Mouse (Mus musculus) embryonic facial prominence, embryonic 11.5 days (tissue): ENCODE data around the gene Ipo8. TPM values are rescaled to one million over a fixed set of nuclear protein-coding genes. Genes with fewer than 3 reads are reported as not detected.

ENCODE experiments used
- ATAC-seq: fragments of 200-750 bp; cut with Nextera tagmentation; replicated peaks from 2 replicates; pipeline ENCODE4 v1.8.0; 2017; ENCODE audit warnings: low read depth; ENCODE audit not compliant: insufficient number of reproducible peaks, low FRiP score, low TSS enrichment
- DNase-seq: peaks from one replicate; pipeline ENCODE4 v3.0.0-alpha.2; 2015; ENCODE audit warnings: low spot score
- H3K27ac ChIP-seq: fragments of 300-500 bp; sonication (generic); replicated peaks from 2 replicates; pipeline ENCODE4 v1.5.1; 2014; ENCODE audit warnings: mild to moderate bottlenecking, low read depth, low read length, control low read depth
- H3K27me3 ChIP-seq: fragments of 300-500 bp; sonication (generic); 2 replicates; pipeline ENCODE4 v1.6.1; 2014; ENCODE audit warnings: mild to moderate bottlenecking, low read length, moderate library complexity, mixed read lengths; ENCODE audit not compliant: control insufficient read depth, insufficient read depth
- H3K36me3 ChIP-seq: fragments of 300-500 bp; sonication (generic); replicated peaks from 2 replicates; pipeline ENCODE4 v1.6.1; 2014; ENCODE audit warnings: low read depth, mild to moderate bottlenecking, low read length, moderate library complexity, mixed read lengths; ENCODE audit not compliant: control insufficient read depth, insufficient read depth
- H3K4me1 ChIP-seq: fragments of 300-500 bp; sonication (generic); 2 replicates; pipeline ENCODE4 v1.6.1; 2014; ENCODE audit warnings: low read length, mixed read lengths; ENCODE audit not compliant: control insufficient read depth, insufficient read depth
- H3K4me2 ChIP-seq: fragments of 300-500 bp; sonication (generic); 2 replicates; pipeline ENCODE4 v1.6.1; 2014; ENCODE audit warnings: low read depth, mild to moderate bottlenecking, control low read depth, low read length, moderate library complexity
- H3K4me3 ChIP-seq: fragments of 300-500 bp; sonication (generic); 2 replicates; pipeline ENCODE4 v1.5.1; 2014; ENCODE audit warnings: low read depth, low read length, control low read depth
- H3K9ac ChIP-seq: fragments of 300-500 bp; sonication (generic); replicated peaks from 2 replicates; pipeline ENCODE4 v1.6.1; 2014; ENCODE audit warnings: mild to moderate bottlenecking, control low read depth, low read length
- H3K9me3 ChIP-seq: fragments of 300-500 bp; sonication (generic); replicated peaks from 2 replicates; pipeline ENCODE4 v1.6.1; 2016; ENCODE audit warnings: mild to moderate bottlenecking, low read length, inconsistent platforms, mixed read lengths; ENCODE audit not compliant: control insufficient read depth
- WGBS: fragments of 180-500 bp; shearing (Covaris S2); extraction: QIAGEN DNeasy Blood & Tissue Kit; methylation state at CpG from one replicate; pipeline ENCODE4 v1.1.7; 2014; 5-methylcytosine and 5-hydroxymethylcytosine counted together
- polyA plus RNA-seq: library from polyadenylated mRNA; unstranded; fragments of >200 nt; fragmentation: Nextera tagmentation; extraction: Ambion mirVana; gene quantifications from 2 replicates; pipeline ENCODE4 v1.2.1, GENCODE M21; 2014

Ipo8 gene
- polyA plus RNA-seq, 1 experiment from 2014 or later: 24.5 TPM

GRCm38 (mm10) chr6:148818624-148819343 is 12.5 kb downstream of the Ipo8 start:
- Histone ChIP-seq H3K4me1 (no peaks in the 10 kb centered on the region), H3K36me3 (no peaks in the 10 kb centered on the region), H3K9me3 (no peaks in the 10 kb centered on the region), H3K4me2 (no peak overlapping the region), H3K4me3 (no peak overlapping the region), H3K27ac (no peak overlapping the region), H3K27me3 (no peaks in the 10 kb centered on the region), H3K9ac (no peak overlapping the region)
- no peak for DNase-seq
- WGBS: 84% methylated on average over 4 of the region's 4 CpGs
- no peak for ATAC-seq

GRCm38 (mm10) chr6:148816751-148817150 is 14.5 kb downstream of the Ipo8 start:
- no peaks in the 10 kb centered on the region for H3K36me3 ChIP-seq
- no peaks in the 10 kb centered on the region for H3K9me3 ChIP-seq
- no peaks in the 10 kb centered on the region for H3K27me3 ChIP-seq

DNA sequence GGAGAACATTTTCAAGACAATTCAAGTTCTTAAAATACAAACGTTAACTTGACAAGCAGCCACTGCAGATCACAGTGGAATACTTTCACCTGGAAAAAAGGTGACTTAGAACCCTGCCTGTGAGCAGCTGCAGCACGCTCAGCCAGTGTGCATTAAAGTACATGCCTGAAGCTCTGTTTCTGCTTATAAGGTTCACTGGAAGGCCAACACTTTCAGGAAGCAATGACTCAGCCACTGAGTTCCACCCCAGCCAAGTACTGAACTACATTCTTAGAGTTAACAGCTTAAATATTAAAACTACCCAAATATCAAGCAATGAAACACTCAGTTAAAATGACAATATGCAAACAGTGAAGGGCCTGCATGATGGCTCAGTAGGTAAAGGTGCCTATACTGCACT is 20.1 kb downstream of the Ipo8 start:
- no peak overlapping the region for H3K27ac ChIP-seq
- no peaks in the 10 kb centered on the region for H3K9me3 ChIP-seq
- no peak overlapping the region for H3K4me2 ChIP-seq
- H3K4me3 ChIP-seq: no peak overlapping the region
- no peaks in the 10 kb centered on the region; the same call in none of the 2 replicates for H3K36me3 ChIP-seq
- no peak for ATAC-seq
- 87% methylated on average over 2 of the region's 2 CpGs for WGBS
- no peak overlapping the region for H3K9ac ChIP-seq
- DNase-seq: no peak
- no peaks in the 10 kb centered on the region for H3K27me3 ChIP-seq
- no peaks in the 10 kb centered on the region for H3K4me1 ChIP-seq

More at GRCm38 (mm10) chr6:148816751-148817150, 14.5 kb downstream of the Ipo8 start:
- no peak overlapping the region for H3K27ac ChIP-seq
- H3K4me3 ChIP-seq: no peak overlapping the region
- WGBS: 88% methylated on average over 5 of the region's 5 CpGs
- no peaks in the 10 kb centered on the region for H3K4me1 ChIP-seq
- ATAC-seq (no peak), DNase-seq (no peak)
- H3K9ac ChIP-seq: no peak overlapping the region
- H3K4me2 ChIP-seq: no peak overlapping the region

GRCm38 (mm10) chr6:148799773-148800172 is 31.5 kb downstream of the Ipo8 start:
- H3K27me3 ChIP-seq: no peaks in the 10 kb centered on the region
- WGBS: 89% methylated on average over 4 of the region's 4 CpGs
- H3K9ac ChIP-seq: no peak overlapping the region
- no peaks in the 10 kb centered on the region for H3K9me3 ChIP-seq
- DNase-seq (no peak), ATAC-seq (no peak)
- H3K27ac ChIP-seq: no peak overlapping the region
- no peak overlapping the region for H3K4me3 ChIP-seq
- H3K4me2 ChIP-seq: no peak overlapping the region
- no peaks in the 10 kb centered on the region for H3K4me1 ChIP-seq
- peaks cover 4% of the 10 kb centered on the region; the same call in 1 of the 2 replicates for H3K36me3 ChIP-seq

DNA sequence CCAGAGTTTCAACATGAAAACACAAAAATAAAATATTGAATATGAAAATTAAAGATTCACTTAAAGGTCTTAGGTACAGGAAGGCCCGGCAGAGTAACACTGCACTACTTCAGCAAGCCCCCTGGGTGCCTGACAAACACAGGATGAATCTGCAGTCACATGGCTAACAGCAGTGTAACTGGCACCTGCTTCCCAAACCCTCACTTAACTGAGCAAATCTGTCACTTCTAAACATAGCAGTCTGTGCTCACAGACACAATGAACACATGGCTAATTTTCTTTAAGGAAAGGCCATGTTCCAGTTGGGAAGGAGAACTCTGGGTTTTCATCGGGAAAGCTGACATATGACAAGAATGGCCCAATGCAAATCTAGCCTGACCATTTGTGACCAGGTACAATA is 36.1 kb downstream of the Ipo8 start:
- Histone ChIP-seq H3K4me1 (no peaks in the 10 kb centered on the region), H3K9ac (no peak overlapping the region), H3K27ac (no peak overlapping the region), H3K4me2 (no peak overlapping the region), H3K27me3 (no peaks in the 10 kb centered on the region), H3K36me3 (peaks cover 4% of the 10 kb centered on the region; the same call in 1 of the 2 replicates), H3K9me3 (no peaks in the 10 kb centered on the region), H3K4me3 (no peak overlapping the region)
- WGBS: 92% methylated on average over 2 of the region's 2 CpGs
- DNase-seq (no peak), ATAC-seq (no peak)

DNA sequence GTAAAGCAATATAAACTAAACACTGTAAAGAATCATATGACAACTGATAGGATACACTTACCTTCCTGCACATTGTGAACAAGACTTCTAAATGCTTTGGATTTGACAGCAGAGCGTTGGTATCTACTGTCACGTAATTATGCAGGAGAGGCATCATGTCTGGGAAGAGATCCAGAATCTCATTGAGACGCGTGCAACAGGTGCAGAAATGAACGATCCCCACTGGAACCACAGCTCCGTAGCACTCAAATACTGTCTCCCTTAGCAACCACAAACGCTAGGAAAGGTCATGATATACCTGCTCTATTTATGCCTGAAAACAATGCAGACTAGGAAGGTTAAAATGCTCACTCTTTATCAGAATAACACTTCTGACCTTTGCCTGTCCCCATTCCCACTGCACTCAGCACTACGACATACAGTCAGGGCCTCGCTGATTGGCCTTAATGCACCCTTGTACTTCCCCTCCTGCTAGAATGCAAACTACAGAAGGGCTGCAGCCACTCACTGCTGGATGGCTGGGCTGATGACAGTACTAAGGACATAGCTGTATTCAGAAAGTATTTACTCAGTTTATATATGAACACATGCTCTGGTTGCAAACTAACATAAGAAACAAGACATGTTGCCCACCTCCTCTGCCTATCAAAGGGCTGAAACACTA is 42.1 kb downstream of the Ipo8 start:
- no peaks in the 10 kb centered on the region; the same call in 1 of the 2 replicates for H3K36me3 ChIP-seq
- H3K4me2 ChIP-seq: no peak overlapping the region
- no peaks in the 10 kb centered on the region for H3K9me3 ChIP-seq
- no peak overlapping the region for H3K9ac ChIP-seq
- ATAC-seq (no peak), DNase-seq (no peak)
- H3K27ac ChIP-seq: no peak overlapping the region
- WGBS: 92% methylated on average over 9 of the region's 9 CpGs
- H3K4me3 ChIP-seq: no peak overlapping the region
- H3K27me3 ChIP-seq: no peaks in the 10 kb centered on the region
- H3K4me1 ChIP-seq: no peaks in the 10 kb centered on the region

- Histone ChIP-seq H3K36me3 (peaks cover 3% of the 10 kb centered on the region; the same call in 1 of the 2 replicates), H3K9me3 (no peaks in the 10 kb centered on the region), H3K9ac (no peak overlapping the region), H3K27ac (no peak overlapping the region), H3K4me2 (no peak overlapping the region), H3K4me1 (no peaks in the 10 kb centered on the region), H3K4me3 (no peak overlapping the region), H3K27me3 (no peaks in the 10 kb centered on the region)
- DNase-seq: no peak
- ATAC-seq: no peak
- 88% methylated on average over 5 of the region's 5 CpGs for WGBS
Observed at GRCm38 (mm10) chr6:148786186-148786585, 45.1 kb downstream of the Ipo8 start.

- H3K9me3 ChIP-seq: no peaks in the 10 kb centered on the region
- H3K9ac ChIP-seq: no peak overlapping the region
- H3K36me3 ChIP-seq: peaks cover 3% of the 10 kb centered on the region; the same call in 1 of the 2 replicates
- no peaks in the 10 kb centered on the region for H3K4me1 ChIP-seq
- 94% methylated on average over 9 of the region's 9 CpGs for WGBS
- no peak overlapping the region for H3K4me3 ChIP-seq
- no peak overlapping the region for H3K27ac ChIP-seq
- DNase-seq: no peak
- ATAC-seq: no peak
- H3K27me3 ChIP-seq: no peaks in the 10 kb centered on the region
- no peak overlapping the region for H3K4me2 ChIP-seq
Observed at GRCm38 (mm10) chr6:148784418-148784817, 46.8 kb downstream of the Ipo8 start.
